Mouse (Mus musculus): Measurements from ENCODE around the gene Cfdp1. TPM values are rescaled to one million over a fixed set of nuclear protein-coding genes. Genes with fewer than 3 reads are reported as not detected.
A peak's percentile ranks its signal among the peaks of the same experiment; 100 is the strongest.

Gene Cfdp1
- polyA plus RNA-seq, 1 experiment, result 2.4 TPM

DNA sequence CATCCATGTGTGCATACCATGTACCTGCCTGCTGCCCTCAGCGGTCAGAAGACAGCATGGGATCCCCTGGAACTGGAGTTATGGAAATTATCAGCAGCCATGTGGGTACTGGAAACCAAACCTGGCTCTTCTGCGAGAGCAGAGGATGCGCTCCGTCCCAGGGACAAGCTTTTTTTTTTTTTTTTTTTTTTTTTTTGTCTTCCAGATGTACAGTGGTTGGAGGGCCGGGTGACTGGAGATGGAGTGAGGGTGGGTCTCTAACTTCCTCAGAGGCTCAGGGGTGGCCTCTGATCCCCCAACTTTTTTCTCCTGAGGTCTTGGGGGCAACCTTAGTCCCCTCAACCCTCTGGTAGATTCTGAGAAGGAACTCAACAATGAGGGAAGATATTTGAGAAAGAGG, 109.0 kb downstream of the Cfdp1 start:
- TF ChIP-seq CTCF (IDR thresholded peaks at IDR 0.05; ENCODE audit: extremely low read depth, insufficient read depth, insufficient read length, insufficient replicate concordance) (no peak), POLR2A (IDR thresholded peaks at IDR 0.05; ENCODE audit: low read depth, low read length) (no peak)
- WGBS, result 78% methylated on average over 5 of the region's 5 CpGs
- Histone ChIP-seq H3K27ac (ENCODE audit: insufficient read depth, low read length) (no peak overlapping the region), H3K36me3 (ENCODE audit: control insufficient read depth, insufficient read depth, low read length) (no peaks in the 10 kb centered on the region), H3K4me3 (ENCODE audit: extremely low read depth, insufficient read depth, insufficient read length) (no peak overlapping the region), H3K4me1 (ENCODE audit: control insufficient read depth, insufficient read depth, insufficient read length) (no peaks in the 10 kb centered on the region; the same call in 1 of the 2 replicates), H3K27me3 (ENCODE audit: control insufficient read depth, insufficient read depth, low read length) (peaks cover 17% of the 10 kb centered on the region)
- no peak for DNase-seq (ENCODE audit: low read depth in 1 of 2, low spot score in 2 of 2)

DNA sequence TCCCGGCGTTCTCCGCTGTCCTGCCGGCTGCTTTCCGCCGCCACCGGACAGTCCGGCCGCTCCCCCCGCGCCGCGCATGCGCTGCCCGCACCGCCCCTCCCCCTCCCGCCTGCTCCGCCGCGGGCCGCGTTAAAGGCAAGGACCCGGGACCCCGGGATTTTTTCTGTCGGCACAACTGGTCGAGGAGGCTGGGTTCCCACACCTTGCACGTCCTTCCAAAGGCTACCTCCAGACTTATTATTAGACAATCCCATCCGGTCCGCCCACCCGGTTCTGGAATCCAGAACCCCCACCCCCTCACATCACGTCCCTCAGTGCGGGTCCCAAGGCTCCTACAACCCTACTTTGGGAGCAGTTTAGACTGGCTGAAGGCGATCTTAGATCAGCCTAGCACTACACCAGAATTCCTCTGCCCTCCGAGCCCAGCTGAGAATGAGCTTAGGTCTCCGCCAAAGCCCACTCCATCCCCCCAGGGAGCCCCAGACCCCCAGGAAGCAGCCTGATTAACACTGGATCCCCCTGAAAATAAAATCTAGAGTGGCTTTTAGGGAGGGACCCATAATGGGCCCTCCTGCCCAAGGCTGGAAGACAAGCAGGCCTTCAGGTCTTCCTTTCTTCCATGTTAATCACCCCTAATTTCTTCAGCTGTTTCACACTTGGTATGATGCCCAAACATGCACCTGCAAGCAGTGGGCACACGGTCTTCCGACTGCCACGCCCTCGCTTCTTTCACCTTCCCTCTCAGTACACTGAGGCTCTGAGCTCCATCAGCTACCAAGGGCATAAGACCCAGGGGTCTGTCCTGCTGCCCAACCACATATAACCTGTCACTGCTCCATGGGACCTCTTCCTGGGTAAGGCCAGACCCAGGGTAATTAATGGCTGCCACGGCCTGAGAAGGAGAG, 110.0 kb downstream of the Cfdp1 start, which contains the start of gene Bcar1:
Bcar1 (minus strand) TSS at position 18 of the 905 bp plus-strand sequence.
- H3K36me3 ChIP-seq (ENCODE audit: control insufficient read depth, insufficient read depth, low read length), result no peaks in the 10 kb centered on the region
- WGBS, result 16% methylated on average over 35 of the region's 40 CpGs
- TF ChIP-seq POLR2A (IDR thresholded peaks at IDR 0.05; ENCODE audit: low read depth, low read length) (no peak), CTCF (IDR thresholded peaks at IDR 0.05; ENCODE audit: extremely low read depth, insufficient read depth, insufficient read length, insufficient replicate concordance) (no peak)
- peaks cover 17% of the 10 kb centered on the region for H3K27me3 ChIP-seq (ENCODE audit: control insufficient read depth, insufficient read depth, low read length)
- no peaks in the 10 kb centered on the region; the same call in 1 of the 2 replicates for H3K4me1 ChIP-seq (ENCODE audit: control insufficient read depth, insufficient read depth, insufficient read length)
- H3K27ac ChIP-seq (ENCODE audit: insufficient read depth, low read length), result peak within 1 kb of the TSS; percentile 12; the same call in 1 of the 2 replicates
- DNase-seq (ENCODE audit: low read depth in 1 of 2, low spot score in 2 of 2), result no peak
- peak within 1 kb of the TSS; percentile 36; the same call in 1 of the 2 replicates for H3K4me3 ChIP-seq (ENCODE audit: extremely low read depth, insufficient read depth, insufficient read length)

DNA sequence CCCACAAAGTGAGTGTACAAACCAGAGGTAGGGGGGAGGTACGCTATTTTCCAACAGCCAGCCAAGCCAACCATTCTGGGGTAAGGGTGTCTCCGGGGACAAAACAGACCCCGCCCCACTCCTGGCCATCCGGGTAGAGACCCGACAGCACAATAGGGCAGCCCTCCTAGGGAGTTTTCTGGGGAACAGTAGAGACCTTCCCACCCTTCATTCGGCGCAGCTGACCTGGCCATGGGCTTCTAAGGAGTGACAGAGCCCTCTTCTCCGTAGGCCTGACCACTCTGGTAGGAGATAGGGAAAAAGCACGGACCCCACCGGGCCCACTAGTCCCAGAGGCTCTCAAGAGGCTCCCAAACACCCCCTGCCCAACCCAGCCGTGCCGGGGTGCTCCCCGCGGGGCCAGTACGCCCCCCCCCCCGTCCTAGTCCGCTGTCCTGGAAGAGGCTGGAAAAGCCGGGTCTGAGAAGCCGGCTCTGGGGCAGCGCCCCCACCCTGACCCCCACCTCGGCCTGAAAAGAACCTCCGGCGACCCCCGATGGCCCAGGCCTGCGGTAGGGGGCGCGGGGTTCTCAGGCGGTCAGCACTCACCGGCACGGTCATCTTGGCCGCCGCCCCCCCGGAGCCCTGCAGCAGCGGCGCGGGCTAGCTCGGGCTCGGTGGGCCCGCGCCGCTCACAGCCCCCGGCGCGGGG, 110.8 kb downstream of the Cfdp1 start:
- Histone ChIP-seq H3K4me1 (ENCODE audit: control insufficient read depth, insufficient read depth, insufficient read length) (no peaks in the 10 kb centered on the region; the same call in 1 of the 2 replicates), H3K27me3 (ENCODE audit: control insufficient read depth, insufficient read depth, low read length) (peaks cover 17% of the 10 kb centered on the region), H3K27ac (ENCODE audit: insufficient read depth, low read length) (peak overlapping the region; percentile 12; the same call in 1 of the 2 replicates), H3K36me3 (ENCODE audit: control insufficient read depth, insufficient read depth, low read length) (no peaks in the 10 kb centered on the region), H3K4me3 (ENCODE audit: extremely low read depth, insufficient read depth, insufficient read length) (peak overlapping the region; percentile 36; the same call in 1 of the 2 replicates)
- WGBS, result 5% methylated on average over 34 of the region's 44 CpGs
- TF ChIP-seq CTCF (IDR thresholded peaks at IDR 0.05; ENCODE audit: extremely low read depth, insufficient read depth, insufficient read length, insufficient replicate concordance), result no peak
- TF ChIP-seq POLR2A (IDR thresholded peaks at IDR 0.05; ENCODE audit: low read depth, low read length), result no peak
- DNase-seq (ENCODE audit: low read depth in 1 of 2, low spot score in 2 of 2), result no peak

DNA sequence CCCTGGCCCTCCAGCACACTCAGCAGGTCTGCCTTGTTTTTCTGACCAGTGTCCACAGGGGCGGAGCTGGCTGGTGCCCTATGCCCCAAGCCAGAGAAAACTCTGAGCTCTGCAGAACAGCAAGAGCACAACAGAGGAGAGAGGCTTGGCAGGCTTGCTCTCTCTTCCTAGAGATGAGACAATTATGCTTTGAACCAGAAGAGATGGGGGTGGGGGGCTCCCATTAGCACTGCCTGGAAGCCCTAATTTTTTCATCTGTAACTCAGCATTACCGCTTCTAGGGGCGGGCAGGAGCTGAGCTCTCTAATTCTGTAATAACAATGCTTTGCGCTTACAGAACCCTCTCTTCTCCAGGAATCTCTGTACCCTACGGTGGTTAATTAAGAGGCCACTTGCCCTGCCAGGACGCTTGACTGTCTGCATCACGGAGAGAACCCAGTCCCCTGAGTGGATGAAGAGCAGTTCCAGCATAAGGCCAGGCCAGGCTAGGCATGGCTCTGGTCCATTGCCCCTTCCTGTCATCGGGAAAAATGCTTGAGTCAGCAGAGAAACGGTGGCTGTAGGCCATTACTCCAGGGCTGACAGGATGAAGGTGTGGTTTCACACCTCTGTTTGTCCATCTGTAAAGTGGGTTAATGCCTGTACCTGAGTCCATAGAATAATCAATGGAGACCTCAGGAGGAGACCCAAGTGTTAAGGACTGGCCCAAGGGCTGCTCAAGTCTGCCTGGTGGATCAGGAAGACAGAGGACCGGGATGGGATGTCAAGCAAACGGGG, 111.6 kb downstream of the Cfdp1 start:
- TF ChIP-seq POLR2A (IDR thresholded peaks at IDR 0.05; ENCODE audit: low read depth, low read length), result no peak
- WGBS, result 41% methylated on average over 11 of the region's 11 CpGs
- H3K27ac ChIP-seq (ENCODE audit: insufficient read depth, low read length), result 0 out of 2 replicates have a peak overlapping the region, but pooled peaks have one; percentile 9
- DNase-seq (ENCODE audit: low read depth in 1 of 2, low spot score in 2 of 2), result no peak
- H3K4me3 ChIP-seq (ENCODE audit: extremely low read depth, insufficient read depth, insufficient read length), result no peak overlapping the region; the same call in 1 of the 2 replicates
- H3K4me1 ChIP-seq (ENCODE audit: control insufficient read depth, insufficient read depth, insufficient read length), result no peaks in the 10 kb centered on the region; the same call in 1 of the 2 replicates
- H3K36me3 ChIP-seq (ENCODE audit: control insufficient read depth, insufficient read depth, low read length), result no peaks in the 10 kb centered on the region
- H3K27me3 ChIP-seq (ENCODE audit: control insufficient read depth, insufficient read depth, low read length), result peaks cover 17% of the 10 kb centered on the region

DNA sequence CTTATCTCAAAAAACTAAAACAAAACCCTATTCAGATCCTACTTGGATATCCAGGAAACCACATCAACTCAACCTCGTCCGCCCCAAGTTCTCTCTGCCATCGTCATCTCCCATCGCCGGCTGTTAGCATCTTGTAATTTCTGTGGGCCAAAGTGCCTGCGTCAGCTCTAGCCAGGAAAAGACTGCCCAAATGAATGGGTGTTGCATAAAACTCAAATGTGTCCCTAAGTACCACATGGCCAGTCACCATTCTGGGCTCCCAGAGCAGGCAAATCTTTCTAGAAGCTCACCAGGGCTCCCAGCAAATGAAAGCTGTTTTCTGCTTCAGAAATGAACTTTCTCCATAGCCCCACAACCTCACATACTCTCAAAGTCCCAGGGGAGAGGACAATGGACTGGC, 112.5 kb downstream of the Cfdp1 start:
- H3K4me1 ChIP-seq (ENCODE audit: control insufficient read depth, insufficient read depth, insufficient read length), result no peaks in the 10 kb centered on the region; the same call in 1 of the 2 replicates
- no peak overlapping the region for H3K27ac ChIP-seq (ENCODE audit: insufficient read depth, low read length)
- H3K27me3 ChIP-seq (ENCODE audit: control insufficient read depth, insufficient read depth, low read length), result peaks cover 17% of the 10 kb centered on the region
- WGBS, result 32% methylated on average over 6 of the region's 6 CpGs
- TF ChIP-seq POLR2A (IDR thresholded peaks at IDR 0.05; ENCODE audit: low read depth, low read length), result no peak
- TF ChIP-seq CTCF (IDR thresholded peaks at IDR 0.05; ENCODE audit: extremely low read depth, insufficient read depth, insufficient read length, insufficient replicate concordance), result no peak
- H3K36me3 ChIP-seq (ENCODE audit: control insufficient read depth, insufficient read depth, low read length), result no peaks in the 10 kb centered on the region
- no peak overlapping the region for H3K4me3 ChIP-seq (ENCODE audit: extremely low read depth, insufficient read depth, insufficient read length)
- no peak for DNase-seq (ENCODE audit: low read depth in 1 of 2, low spot score in 2 of 2)

DNA sequence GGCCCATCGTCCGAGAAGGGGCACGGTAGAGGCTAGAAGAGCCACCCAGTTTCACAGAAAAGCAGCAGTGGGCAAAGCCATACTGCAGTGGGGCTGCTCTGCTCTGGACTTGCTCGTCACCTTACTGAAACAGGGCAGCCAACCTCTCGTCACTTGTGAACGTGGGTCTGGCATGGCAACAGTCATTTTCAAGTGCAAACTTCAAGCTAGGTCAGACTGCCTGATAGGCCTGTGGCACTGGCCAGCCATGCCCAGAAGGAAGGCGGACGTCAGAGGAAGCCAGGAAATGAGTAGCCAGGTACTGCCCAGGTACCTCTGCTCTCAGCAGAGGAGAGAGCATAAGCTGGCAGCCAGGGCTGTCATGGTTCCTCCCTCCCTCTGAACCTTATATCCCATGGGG, 113.1 kb downstream of the Cfdp1 start:
- peaks cover 15% of the 10 kb centered on the region for H3K27me3 ChIP-seq (ENCODE audit: control insufficient read depth, insufficient read depth, low read length)
- DNase-seq (ENCODE audit: low read depth in 1 of 2, low spot score in 2 of 2), result no peak
- H3K36me3 ChIP-seq (ENCODE audit: control insufficient read depth, insufficient read depth, low read length), result no peaks in the 10 kb centered on the region
- no peak overlapping the region for H3K4me3 ChIP-seq (ENCODE audit: extremely low read depth, insufficient read depth, insufficient read length)
- 77% methylated on average over 8 of the region's 8 CpGs for WGBS
- H3K4me1 ChIP-seq (ENCODE audit: control insufficient read depth, insufficient read depth, insufficient read length), result no peaks in the 10 kb centered on the region; the same call in 1 of the 2 replicates
- no peak overlapping the region for H3K27ac ChIP-seq (ENCODE audit: insufficient read depth, low read length)
- TF ChIP-seq POLR2A (IDR thresholded peaks at IDR 0.05; ENCODE audit: low read depth, low read length) (no peak), CTCF (IDR thresholded peaks at IDR 0.05; ENCODE audit: extremely low read depth, insufficient read depth, insufficient read length, insufficient replicate concordance) (no peak)
